8 mouse cellular contexts compared by ENCODE assay signal in the genomic region with DNA sequence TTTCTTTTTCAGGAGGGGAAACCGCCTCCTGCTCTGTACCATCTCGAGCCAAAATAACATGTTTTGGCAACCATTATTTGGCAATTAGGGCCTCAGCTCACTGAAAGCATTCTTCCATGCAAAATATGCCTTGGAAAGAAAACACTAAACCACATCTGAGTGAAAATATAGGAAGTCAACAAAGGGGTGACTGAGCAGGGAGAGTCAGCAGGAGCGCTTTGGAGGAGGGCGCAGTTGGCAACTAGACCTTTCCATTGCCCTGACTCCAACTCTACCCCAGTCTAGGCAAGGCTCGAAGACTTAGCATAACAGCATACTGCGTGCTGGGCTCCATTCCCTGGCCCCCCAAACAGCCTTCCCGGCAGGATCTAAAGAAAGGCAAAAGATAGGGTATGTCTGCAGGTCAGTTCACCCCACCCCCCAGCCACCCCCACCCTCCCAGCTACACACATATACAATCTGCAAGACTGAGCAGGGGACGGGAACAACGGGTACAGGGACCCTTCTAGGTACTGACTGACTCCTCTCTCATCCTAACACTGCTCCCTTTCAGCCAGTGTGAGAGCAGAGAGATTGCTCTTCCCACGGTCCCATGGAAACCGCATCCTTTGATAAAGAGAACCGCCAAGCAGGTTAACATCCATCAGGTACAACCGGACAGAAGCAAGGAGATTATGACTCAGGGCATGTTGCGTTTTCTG.
DNase-seq lines count a peak whose midpoint lies in the region; ATAC-seq and TF ChIP-seq lines count a peak whose summit lies in the region.

No protein-coding gene starts in this region.

- 76% methylated on average over 14 of the region's 14 CpGs for WGBS in kidney, postnatal 0 days
- 79% methylated on average over 14 of the region's 14 CpGs for WGBS in intestine, embryonic 16.5 days
- WGBS in neural tube, embryonic 15.5 days, result 59% methylated on average over 14 of the region's 14 CpGs

- H3K4me1 ChIP-seq in kidney, postnatal 0 days (replicated peaks; ENCODE audit: insufficient read depth, low read length), result no peaks in the 10 kb centered on the region
- peaks cover 17% of the 10 kb centered on the region for H3K4me1 ChIP-seq in embryonic fibroblast, embryonic 13.5 days (ENCODE audit: control insufficient read depth, insufficient read depth, low read length)
- peaks cover 7% of the 10 kb centered on the region; the same call in 1 of the 2 replicates for H3K4me1 ChIP-seq in intestine, embryonic 16.5 days (ENCODE audit: control insufficient read depth, insufficient read depth, low read length)
- peaks cover 23% of the 10 kb centered on the region for H3K4me1 ChIP-seq in neural tube, embryonic 15.5 days

- no peaks in the 10 kb centered on the region for H3K9me3 ChIP-seq in kidney, postnatal 0 days (replicated peaks; ENCODE audit: low read length)
- H3K9me3 ChIP-seq in intestine, embryonic 16.5 days (ENCODE audit: control insufficient read depth, low read length), result no peaks in the 10 kb centered on the region
- no peaks in the 10 kb centered on the region for H3K9me3 ChIP-seq in neural tube, embryonic 15.5 days (replicated peaks)

- no peaks in the 10 kb centered on the region for H3K36me3 ChIP-seq in kidney, postnatal 0 days (ENCODE audit: insufficient read depth, low read length)
- no peaks in the 10 kb centered on the region for H3K36me3 ChIP-seq in intestine, embryonic 16.5 days (ENCODE audit: control insufficient read depth, insufficient read depth, low read length)
- no peaks in the 10 kb centered on the region for H3K36me3 ChIP-seq in neural tube, embryonic 15.5 days

- H3K27ac ChIP-seq in kidney, postnatal 0 days, result peak overlapping the region; percentile 70; the same call in 1 of the 2 replicates
- peak overlapping the region; percentile 14; the same call in 1 of the 2 replicates for H3K27ac ChIP-seq in embryonic fibroblast, embryonic 13.5 days (ENCODE audit: insufficient read depth, low read length)
- H3K27ac ChIP-seq in intestine, embryonic 16.5 days (ENCODE audit: low read length), result no peak overlapping the region
- H3K27ac ChIP-seq in neural tube, embryonic 15.5 days (replicated peaks), result peak overlapping the region; percentile 72

- H3K9ac ChIP-seq in kidney, postnatal 0 days (ENCODE audit: low read depth, low read length), result no peak overlapping the region
- no peak overlapping the region; the same call in 1 of the 2 replicates for H3K9ac ChIP-seq in intestine, embryonic 16.5 days (ENCODE audit: low read depth, low read length)
- no peak overlapping the region for H3K9ac ChIP-seq in neural tube, embryonic 15.5 days (replicated peaks)

- H3K27me3 ChIP-seq in kidney, postnatal 0 days (ENCODE audit: insufficient read depth, low read length), result no peaks in the 10 kb centered on the region
- H3K27me3 ChIP-seq in intestine, embryonic 16.5 days (replicated peaks; ENCODE audit: control insufficient read depth, insufficient read depth, low read length), result no peaks in the 10 kb centered on the region
- no peaks in the 10 kb centered on the region for H3K27me3 ChIP-seq in neural tube, embryonic 15.5 days (replicated peaks)

- H3K4me2 ChIP-seq in kidney, postnatal 0 days (ENCODE audit: low read length), result peak overlapping the region; percentile 78
- H3K4me2 ChIP-seq in intestine, embryonic 16.5 days (ENCODE audit: low read depth, low read length), result peak overlapping the region; percentile 81; the same call in 1 of the 2 replicates
- peak overlapping the region; percentile 63 for H3K4me2 ChIP-seq in neural tube, embryonic 15.5 days

- no peak for TF ChIP-seq CTCF in kidney, postnatal 0 days (IDR thresholded peaks at IDR 0.05; ENCODE audit: low read depth)
- no peak for TF ChIP-seq CTCF in embryonic fibroblast, embryonic 13.5 days (IDR thresholded peaks at IDR 0.05; ENCODE audit: borderline replicate concordance, insufficient read depth, low read length)

- ATAC-seq in kidney, postnatal 0 days (replicated peaks; ENCODE audit: low FRiP score, low read depth), result peak; percentile 65; the same call in 1 of the 2 replicates
- no peak for ATAC-seq in intestine, embryonic 16.5 days
- ATAC-seq in neural tube, embryonic 15.5 days (ENCODE audit: low FRiP score), result 0 out of 2 replicates have a peak, but pooled peaks have one; percentile 46

- no peak for TF ChIP-seq POLR2A in embryonic fibroblast, embryonic 13.5 days (IDR thresholded peaks at IDR 0.05; ENCODE audit: low read depth, low read length)

- DNase-seq in kidney, postnatal 0 days (ENCODE audit: low spot score), result no peak
- DNase-seq in kidney, adult 8-10 months, result no peak
- no peak for DNase-seq in left cerebral cortex, adult 18-20 months (ENCODE audit: low spot score in 2 of 2)
- DNase-seq in cerebellum, adult 18-20 months, result no peak
- DNase-seq in spleen, adult 18-20 months, result no peak

- H3K4me3 ChIP-seq in kidney, postnatal 0 days (replicated peaks; ENCODE audit: low read depth, low read length), result no peak overlapping the region
- H3K4me3 ChIP-seq in embryonic fibroblast, embryonic 13.5 days (ENCODE audit: insufficient read depth, low read length), result no peak overlapping the region
- H3K4me3 ChIP-seq in intestine, embryonic 16.5 days (ENCODE audit: low read length), result no peak overlapping the region
- H3K4me3 ChIP-seq in neural tube, embryonic 15.5 days (replicated peaks), result peak overlapping the region; percentile 34
